Comparison of ENCODE assay signal across 25 mouse cellular contexts in the genomic region with DNA sequence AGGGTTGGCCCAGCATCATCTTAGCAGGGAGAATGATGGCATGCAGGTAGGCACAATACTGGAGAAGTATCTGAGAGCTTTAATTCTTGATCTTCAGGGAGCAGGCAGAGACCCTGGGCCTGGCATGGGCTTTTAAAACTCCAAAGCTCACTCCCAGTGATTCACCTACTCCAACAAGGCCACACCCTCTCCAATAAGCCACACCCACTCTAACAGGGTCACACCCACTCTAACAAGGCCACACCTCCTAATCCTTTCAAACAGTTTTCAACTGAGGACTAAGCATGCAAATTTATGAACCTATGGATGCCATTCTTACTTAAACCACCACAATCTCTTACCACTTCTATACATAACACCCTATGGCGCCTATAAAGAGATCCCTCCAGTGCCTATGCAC. TPM values are rescaled to one million over a fixed set of nuclear protein-coding genes. Genes with fewer than 3 reads are reported as not detected.
DNase-seq lines count a peak whose midpoint lies in the region; ATAC-seq lines count a peak whose summit lies in the region.
"Had no signal": no experiment of that assay in that cellular context is flagged by ENCODE, and none has a peak within 500 bp of the region (broad histone marks: within the 10 kb centered on the region; RNA-seq: fewer than 3 reads in every experiment).

No protein-coding gene starts in this region.

- no peaks in the 10 kb centered on the region for H3K36me3 ChIP-seq in forebrain, embryonic 14.5 days (ENCODE audit: control insufficient read depth, insufficient read depth, low read length)
- no peaks in the 10 kb centered on the region for H3K36me3 ChIP-seq in heart, embryonic 10.5 days
- H3K36me3 ChIP-seq: G1E had no signal

- 88% methylated on average over 1 of the region's 1 CpGs for WGBS in forebrain, embryonic 14.5 days
- WGBS in heart, embryonic 10.5 days: 84% methylated on average over 1 of the region's 1 CpGs

- H3K4me3 ChIP-seq in forebrain, embryonic 14.5 days (ENCODE audit: low read depth, low read length): no peak overlapping the region
- H3K4me3 ChIP-seq in heart, embryonic 10.5 days: no peak overlapping the region
- H3K4me3 ChIP-seq: forebrain, embryonic 13.5 days; gastrocnemius, adult 2 months had no signal

- H3K9me3 ChIP-seq in forebrain, embryonic 14.5 days (replicated peaks; ENCODE audit: control insufficient read depth, low read length): no peaks in the 10 kb centered on the region
- H3K9me3 ChIP-seq in heart, embryonic 10.5 days: no peaks in the 10 kb centered on the region
- H3K9me3 ChIP-seq: forebrain, embryonic 13.5 days; G1E had no signal

- no peak overlapping the region for H3K27ac ChIP-seq in forebrain, embryonic 14.5 days (ENCODE audit: low read depth, low read length)
- no peak overlapping the region for H3K27ac ChIP-seq in heart, embryonic 10.5 days
- H3K27ac ChIP-seq: forebrain, embryonic 13.5 days; gastrocnemius, adult 2 months had no signal

- ATAC-seq in forebrain, embryonic 14.5 days: no peak
- ATAC-seq: activated CD4-positive, CD25-positive, alpha-beta regulatory T cell, adult 4 months; CD4-positive, CD25-positive, alpha-beta regulatory T cell, adult 4 months; forebrain, embryonic 13.5 days; forebrain, embryonic 16.5 days; Patski had no signal

- no peak overlapping the region for H3K4me2 ChIP-seq in forebrain, embryonic 14.5 days (ENCODE audit: low read length)
- H3K4me2 ChIP-seq: forebrain, embryonic 13.5 days had no signal

- peak; percentile 36 for DNase-seq in 416B (ENCODE audit: low read depth)
- DNase-seq in ES-CJ7 (ENCODE audit: low read depth, low spot score): peak; percentile 47
- DNase-seq in R1 (ENCODE audit: low read depth, low spot score): peak; percentile 67
- peak; percentile 8 for DNase-seq in c-Kit-negative CD71-positive TER-119-positive erythroid progenitor cells, embryonic 14.5 days (ENCODE audit: low read depth, low spot score)
- no peak for DNase-seq in forebrain, embryonic 14.5 days (ENCODE audit: low spot score)
- DNase-seq in heart, embryonic 10.5 days (ENCODE audit: low spot score): no peak
- no peak for DNase-seq in frontal cortex, adult 2 months (ENCODE audit: extremely low spot score in 1 of 2, low spot score in 1 of 2)
- no peak for DNase-seq in urinary bladder, postnatal 10 days (ENCODE audit: low spot score)
- DNase-seq: adrenal gland, adult 8-10 months; adrenal gland, postnatal 14 days; adrenal gland, postnatal 36 days; B cell, adult 2 months; cerebellum, adult 11-12 months; cerebellum, adult 2 months; cerebellum, adult 9-10 months; cerebellum, postnatal 10 days; cerebellum, postnatal 25 days; gastrocnemius, adult 2 months had no signal

- H3K9ac ChIP-seq in forebrain, embryonic 14.5 days (ENCODE audit: low read length): no peak overlapping the region
- H3K9ac ChIP-seq: forebrain, embryonic 13.5 days had no signal

- no peaks in the 10 kb centered on the region for H3K4me1 ChIP-seq in forebrain, embryonic 14.5 days (ENCODE audit: control insufficient read depth, insufficient read depth, low read length)
- H3K4me1 ChIP-seq in heart, embryonic 10.5 days: no peaks in the 10 kb centered on the region

- H3K27me3 ChIP-seq in forebrain, embryonic 14.5 days (replicated peaks; ENCODE audit: control insufficient read depth, insufficient read depth, low read length): no peaks in the 10 kb centered on the region
- H3K27me3 ChIP-seq in heart, embryonic 10.5 days (ENCODE audit: insufficient read depth, poor library complexity, severe bottlenecking): no peaks in the 10 kb centered on the region
- H3K27me3 ChIP-seq: CH12.LX, Patski had no signal

RNA-seq across cellular contexts. Expression of a gene that starts 11.8 kb away (rescaled TPM):
- polyA plus RNA-seq in forebrain, embryonic 14.5 days (2014; fragmentation: Nextera tagmentation; extraction: Ambion mirVana): 2.1 and 3.0 TPM in 2 replicates
- polyA plus RNA-seq in heart, embryonic 10.5 days (2016; fragmentation: Nextera tagmentation; extraction: Ambion mirVana): 0.31 and 0.49 TPM in 2 replicates
- 15.5 and 21.1 TPM in 2 replicates for polyA plus RNA-seq in frontal cortex, adult 2 months (2012; rRNA removed)
- polyA plus RNA-seq: G1E had no signal

Comparison
In these comparisons a context has a peak if more than half of its experiments do, and no peak if none do; other contexts are left out.
1. DNase-seq: peak in 416B (single experiment), ES-CJ7 (single experiment), R1 (single experiment) and c-Kit-negative CD71-positive TER-119-positive erythroid progenitor cells, embryonic 14.5 days (single experiment); none in forebrain, embryonic 14.5 days (single experiment), heart, embryonic 10.5 days (single experiment), frontal cortex, adult 2 months (0 of 2) and urinary bladder, postnatal 10 days (single experiment).